Mouse (Mus musculus): Measurements from ENCODE around the gene Bcl2l11.

The Bcl2l11 gene

GRCm38 (mm10) chr2:128137480-128138276, 11.8 kb downstream of the Bcl2l11 start:
- peak; percentile 41 to 77 for DNase-seq (ENCODE audit: inconsistent age in 2 of 2, low spot score in 1 of 2)

GRCm38 (mm10) chr2:128138924-128139323, 13.1 kb downstream of the Bcl2l11 start:
- peak; percentile 23 to 40 for DNase-seq (ENCODE audit: inconsistent age in 2 of 2, low spot score in 1 of 2)

- DNase-seq (ENCODE audit: inconsistent age in 2 of 2, low spot score in 1 of 2) = peak; percentile 82 to 86
These were observed 13.9 kb downstream of the Bcl2l11 start for GRCm38 (mm10) chr2:128139781-128140180.

- DNase-seq (ENCODE audit: inconsistent age in 2 of 2, low spot score in 1 of 2) = peak in 1 of 2 experiments; percentile 15
These were observed 14.3 kb downstream of the Bcl2l11 start for GRCm38 (mm10) chr2:128140183-128140582.

- no peak for DNase-seq (ENCODE audit: inconsistent age in 2 of 2, low spot score in 1 of 2)
These were observed 18.2 kb downstream of the Bcl2l11 start for GRCm38 (mm10) chr2:128143992-128144391.

GRCm38 (mm10) chr2:128145433-128145832, 19.6 kb downstream of the Bcl2l11 start:
- no peak for DNase-seq (ENCODE audit: inconsistent age in 2 of 2, low spot score in 1 of 2)

- DNase-seq (ENCODE audit: inconsistent age in 2 of 2, low spot score in 1 of 2) = no peak
These were observed 23.8 kb downstream of the Bcl2l11 start for GRCm38 (mm10) chr2:128149596-128149995.

- no peak for DNase-seq (ENCODE audit: inconsistent age in 2 of 2, low spot score in 1 of 2)
These were observed 26.4 kb downstream of the Bcl2l11 start for GRCm38 (mm10) chr2:128152211-128152610.

GRCm38 (mm10) chr2:128152845-128153550, 27.2 kb downstream of the Bcl2l11 start:
- no peak for DNase-seq (ENCODE audit: inconsistent age in 2 of 2, low spot score in 1 of 2)

GRCm38 (mm10) chr2:128153551-128153910, 27.7 kb downstream of the Bcl2l11 start:
- DNase-seq (ENCODE audit: inconsistent age in 2 of 2, low spot score in 1 of 2) = no peak

GRCm38 (mm10) chr2:128155412-128156066, 29.7 kb downstream of the Bcl2l11 start:
- DNase-seq (ENCODE audit: inconsistent age in 2 of 2, low spot score in 1 of 2) = peak; percentile 72 to 75

GRCm38 (mm10) chr2:128156067-128156462, 30.2 kb downstream of the Bcl2l11 start:
- DNase-seq (ENCODE audit: inconsistent age in 2 of 2, low spot score in 1 of 2) = no peak

- DNase-seq (ENCODE audit: inconsistent age in 2 of 2, low spot score in 1 of 2) = peak; percentile 42 to 61
These were observed 30.9 kb downstream of the Bcl2l11 start for GRCm38 (mm10) chr2:128156557-128157412.

GRCm38 (mm10) chr2:128158734-128159410, 33.0 kb downstream of the Bcl2l11 start:
- DNase-seq (ENCODE audit: inconsistent age in 2 of 2, low spot score in 1 of 2) = no peak

GRCm38 (mm10) chr2:128159619-128160125, 33.8 kb downstream of the Bcl2l11 start:
- no peak for DNase-seq (ENCODE audit: inconsistent age in 2 of 2, low spot score in 1 of 2)

- no peak for DNase-seq (ENCODE audit: inconsistent age in 2 of 2, low spot score in 1 of 2)
These were observed 37.3 kb downstream of the Bcl2l11 start for GRCm38 (mm10) chr2:128163177-128163576.

GRCm38 (mm10) chr2:128166623-128167423, 41.0 kb downstream of the Bcl2l11 start:
- DNase-seq (ENCODE audit: inconsistent age in 2 of 2, low spot score in 1 of 2) = peak; percentile 69 to 72

- no peak for DNase-seq (ENCODE audit: inconsistent age in 2 of 2, low spot score in 1 of 2)
These were observed 42.1 kb downstream of the Bcl2l11 start for GRCm38 (mm10) chr2:128167930-128168329.

GRCm38 (mm10) chr2:128169486-128169885, 43.6 kb downstream of the Bcl2l11 start:
- DNase-seq (ENCODE audit: inconsistent age in 2 of 2, low spot score in 1 of 2) = peak; percentile 43 to 76

All from adrenal gland, adult (tissue).